Mouse (Mus musculus): Measurements from ENCODE around the gene Dab2ip.
A peak's percentile ranks its signal among the peaks of the same experiment; 100 is the strongest.

The Dab2ip gene

GRCm38 (mm10) chr2:35598819-35599218 lies 40.8 kb downstream of the Dab2ip start:
- DNase-seq: no peak

GRCm38 (mm10) chr2:35601665-35602064 lies 43.6 kb downstream of the Dab2ip start:
- no peak for DNase-seq

- peak; percentile 44 for DNase-seq
These were observed 49.4 kb downstream of the Dab2ip start for GRCm38 (mm10) chr2:35607476-35607875.

- DNase-seq: no peak
These were observed 50.8 kb downstream of the Dab2ip start for GRCm38 (mm10) chr2:35608856-35609255.

GRCm38 (mm10) chr2:35609317-35609716 lies 51.3 kb downstream of the Dab2ip start:
- DNase-seq: no peak

- DNase-seq: peak; percentile 52
These were observed 52.3 kb downstream of the Dab2ip start for GRCm38 (mm10) chr2:35610168-35610951.

GRCm38 (mm10) chr2:35610976-35611375 lies 52.9 kb downstream of the Dab2ip start:
- DNase-seq: no peak

GRCm38 (mm10) chr2:35611645-35612044 lies 53.6 kb downstream of the Dab2ip start:
- no peak for DNase-seq

- no peak for DNase-seq
These were observed 54.2 kb downstream of the Dab2ip start for GRCm38 (mm10) chr2:35612297-35612696.

- DNase-seq: peak; percentile 37
These were observed 55.9 kb downstream of the Dab2ip start for GRCm38 (mm10) chr2:35613946-35614353.

GRCm38 (mm10) chr2:35614411-35614810 lies 56.3 kb downstream of the Dab2ip start:
- no peak for DNase-seq

GRCm38 (mm10) chr2:35615366-35615765 lies 57.3 kb downstream of the Dab2ip start:
- no peak for DNase-seq

- DNase-seq: no peak
These were observed 57.9 kb downstream of the Dab2ip start for GRCm38 (mm10) chr2:35615977-35616376.

GRCm38 (mm10) chr2:35616891-35617658 lies 59.0 kb downstream of the Dab2ip start:
- DNase-seq: no peak

GRCm38 (mm10) chr2:35618981-35619380 lies 60.9 kb downstream of the Dab2ip start:
- no peak for DNase-seq

GRCm38 (mm10) chr2:35619532-35619931 lies 61.5 kb downstream of the Dab2ip start:
- DNase-seq: peak; percentile 76

GRCm38 (mm10) chr2:35620364-35621224 lies 62.5 kb downstream of the Dab2ip start:
- peak; percentile 87 for DNase-seq

GRCm38 (mm10) chr2:35621225-35621519 lies 63.1 kb downstream of the Dab2ip start:
- no peak for DNase-seq

- DNase-seq: peak; percentile 92
These were observed 63.7 kb downstream of the Dab2ip start for GRCm38 (mm10) chr2:35621796-35622195.

- DNase-seq: no peak
These were observed 64.4 kb downstream of the Dab2ip start for GRCm38 (mm10) chr2:35622261-35623103.

- DNase-seq: no peak
These were observed 65.0 kb downstream of the Dab2ip start for GRCm38 (mm10) chr2:35623104-35623377.

- DNase-seq: no peak
These were observed 65.5 kb downstream of the Dab2ip start for GRCm38 (mm10) chr2:35623431-35624148.

Data from embryo, embryonic 11 days (tissue).